Comparison of ENCODE assay signal across 20 mouse cellular contexts in genomic region chr5:84184189-84184588, GRCm38 (mm10).
"Had no signal": no experiment of that assay in that cellular context is flagged by ENCODE, and none has a peak within 500 bp of the region (broad histone marks: within the 10 kb centered on the region; RNA-seq: fewer than 3 reads in every experiment).

No protein-coding gene starts in this region.

- H3K4me3 ChIP-seq: liver, embryonic 12.5 days; midbrain, embryonic 12.5 days; myocyte; neural tube, embryonic 13.5 days; neural tube, embryonic 15.5 days; stomach, embryonic 15.5 days had no signal

- DNase-seq: lung, adult 18-20 months; lung, embryonic 14.5 days; lung, postnatal 10 days; lung, postnatal 4 days; retina, postnatal 1 day; right cerebral cortex, adult 18-20 months; right cerebral cortex, postnatal 25 days; right cerebral cortex, postnatal 4 days; spleen, adult 18-20 months; thymus, adult 2 months; thymus, postnatal 25 days; thymus, postnatal 4 days had no signal

- H3K4me1 ChIP-seq: liver, embryonic 12.5 days; midbrain, embryonic 12.5 days; neural tube, embryonic 13.5 days; neural tube, embryonic 15.5 days; stomach, embryonic 15.5 days had no signal

- H3K9ac ChIP-seq: liver, embryonic 12.5 days; liver, embryonic 14.5 days; lung, embryonic 14.5 days; midbrain, embryonic 12.5 days; neural tube, embryonic 13.5 days; neural tube, embryonic 15.5 days; stomach, embryonic 15.5 days had no signal

- H3K27me3 ChIP-seq: liver, embryonic 12.5 days; midbrain, embryonic 12.5 days; neural tube, embryonic 13.5 days; neural tube, embryonic 15.5 days; stomach, embryonic 15.5 days had no signal

- ATAC-seq: liver, embryonic 12.5 days had no signal

- H3K27ac ChIP-seq: liver, embryonic 12.5 days; liver, embryonic 14.5 days; midbrain, embryonic 12.5 days; neural tube, embryonic 13.5 days; neural tube, embryonic 15.5 days; stomach, embryonic 15.5 days; stomach, postnatal 0 days had no signal

- H3K9me3 ChIP-seq: liver, embryonic 12.5 days; midbrain, embryonic 12.5 days; neural tube, embryonic 13.5 days; neural tube, embryonic 15.5 days; stomach, embryonic 15.5 days had no signal

- H3K4me2 ChIP-seq: liver, embryonic 12.5 days; lung, embryonic 14.5 days; midbrain, embryonic 12.5 days; neural tube, embryonic 13.5 days; neural tube, embryonic 15.5 days; stomach, embryonic 15.5 days had no signal

- H3K36me3 ChIP-seq: liver, embryonic 12.5 days; midbrain, embryonic 12.5 days; neural tube, embryonic 13.5 days; neural tube, embryonic 15.5 days; stomach, embryonic 15.5 days had no signal
